Mouse (Mus musculus): ENCODE data around the gene Rhot2. TPM values are rescaled to one million over a fixed set of nuclear protein-coding genes. Genes with fewer than 3 reads are reported as not detected.
A peak's percentile ranks its signal among the peaks of the same experiment; 100 is the strongest.
"Not testable (repeated sequence)": the region's sequence is repeated elsewhere in the genome, so short reads cannot be mapped to it uniquely, and the experiment has no call there.

Rhot2 gene
- polyA plus RNA-seq, 1 experiment: 121 TPM

DNA sequence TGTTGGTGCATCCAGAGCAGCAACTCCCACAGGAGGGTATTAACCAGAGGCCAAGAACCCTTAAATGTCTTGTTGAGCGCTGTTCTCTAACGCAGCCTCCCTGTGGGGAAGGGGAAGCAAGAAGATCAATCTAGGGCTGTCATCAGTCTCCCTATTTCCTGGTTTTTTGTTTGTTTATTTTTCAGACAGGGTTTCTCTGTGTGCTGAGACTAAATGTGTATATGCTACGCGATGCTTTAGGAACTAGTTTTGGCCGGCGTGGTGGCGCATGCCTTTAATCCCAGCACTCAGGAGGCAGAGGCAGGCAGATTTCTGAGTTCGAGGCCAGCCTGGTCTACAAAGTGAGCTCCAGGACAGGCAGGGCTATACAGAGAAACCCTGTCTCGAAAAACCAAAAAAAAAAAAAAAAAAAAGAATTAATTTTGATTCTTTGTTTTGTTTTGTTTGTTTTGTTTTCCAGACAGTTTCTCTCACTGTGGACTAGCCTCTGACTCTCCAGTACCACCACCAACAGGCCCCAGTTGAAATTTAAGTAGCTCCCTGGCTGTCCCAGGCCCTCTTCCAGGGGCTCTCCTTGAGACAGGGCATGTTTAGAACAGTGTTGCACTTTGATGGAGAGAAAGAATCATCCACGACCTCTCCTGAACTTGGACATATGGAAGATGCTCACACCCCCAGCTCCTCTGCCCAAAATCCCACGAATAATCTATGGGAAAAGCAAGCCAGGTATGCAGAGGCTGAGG, 28.9 kb upstream of the Rhot2 start:
- no peak for DNase-seq
- TF ChIP-seq POLR2A (IDR thresholded peaks at IDR 0.05; ENCODE audit: borderline replicate concordance, insufficient read depth, low read length): no peak
- TF ChIP-seq CTCF (IDR thresholded peaks at IDR 0.05; ENCODE audit: borderline replicate concordance, insufficient read depth, low read depth, low read length): no peak
- no peak overlapping the region for H3K4me3 ChIP-seq (replicated peaks; ENCODE audit: insufficient read depth, low read depth, low read length)
- no peak overlapping the region for H3K27ac ChIP-seq (ENCODE audit: insufficient read depth, low read length)
- WGBS: 84% methylated on average over 11 of the region's 11 CpGs
- peaks cover 16% of the 10 kb centered on the region for H3K4me1 ChIP-seq (ENCODE audit: control insufficient read depth, insufficient read depth, low read length)
- H3K27me3 ChIP-seq (ENCODE audit: control insufficient read depth, insufficient read depth, low read length): no peaks in the 10 kb centered on the region

DNA sequence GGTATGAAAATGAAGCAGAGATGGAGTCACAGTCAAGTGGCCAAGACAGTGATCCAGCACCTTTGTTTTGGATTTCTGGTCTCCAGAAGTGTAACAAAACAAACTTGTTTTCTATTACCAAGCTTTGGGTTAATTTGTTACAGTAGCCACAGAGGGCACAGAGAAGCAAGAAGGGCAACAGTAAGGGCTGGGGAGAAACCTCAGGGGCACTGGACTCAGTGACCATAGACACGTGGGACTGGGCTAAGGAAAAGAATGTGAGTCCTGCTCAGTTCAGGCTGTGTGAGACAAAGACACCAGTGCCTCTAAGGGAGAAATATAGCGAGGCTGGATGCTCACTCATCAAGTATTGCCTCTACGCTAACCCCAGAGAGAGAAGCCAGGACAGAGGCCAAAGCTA, 28.0 kb upstream of the Rhot2 start:
- DNase-seq: no peak
- Histone ChIP-seq H3K4me1 (ENCODE audit: control insufficient read depth, insufficient read depth, low read length) (peaks cover 16% of the 10 kb centered on the region), H3K27ac (ENCODE audit: insufficient read depth, low read length) (no peak overlapping the region), H3K4me3 (replicated peaks; ENCODE audit: insufficient read depth, low read depth, low read length) (no peak overlapping the region), H3K27me3 (ENCODE audit: control insufficient read depth, insufficient read depth, low read length) (no peaks in the 10 kb centered on the region)
- TF ChIP-seq POLR2A (IDR thresholded peaks at IDR 0.05; ENCODE audit: borderline replicate concordance, insufficient read depth, low read length): no peak
- no peak for TF ChIP-seq CTCF (IDR thresholded peaks at IDR 0.05; ENCODE audit: borderline replicate concordance, insufficient read depth, low read depth, low read length)
- 85% methylated on average over 3 of the region's 3 CpGs for WGBS

DNA sequence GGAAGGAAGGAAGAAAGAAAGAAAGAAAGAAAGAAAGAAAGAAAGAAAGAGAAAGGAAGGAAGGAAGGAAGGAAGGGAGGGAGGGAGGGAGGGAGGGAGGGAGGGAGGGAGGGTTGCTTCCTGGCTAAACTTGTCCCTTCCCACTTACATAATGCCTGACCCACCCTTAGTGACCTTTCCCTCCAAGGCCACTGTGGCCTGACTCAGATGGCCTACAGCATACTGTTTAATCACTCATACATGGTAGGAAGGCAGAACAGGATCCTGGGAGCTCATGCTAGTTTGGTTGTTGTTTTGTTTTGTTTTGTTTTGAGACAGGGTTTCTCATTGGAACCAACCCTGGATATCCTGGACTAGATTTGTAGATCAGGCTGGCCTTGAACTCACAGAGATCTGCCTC, 26.9 kb upstream of the Rhot2 start:
- not testable (repeated sequence) for DNase-seq

DNA sequence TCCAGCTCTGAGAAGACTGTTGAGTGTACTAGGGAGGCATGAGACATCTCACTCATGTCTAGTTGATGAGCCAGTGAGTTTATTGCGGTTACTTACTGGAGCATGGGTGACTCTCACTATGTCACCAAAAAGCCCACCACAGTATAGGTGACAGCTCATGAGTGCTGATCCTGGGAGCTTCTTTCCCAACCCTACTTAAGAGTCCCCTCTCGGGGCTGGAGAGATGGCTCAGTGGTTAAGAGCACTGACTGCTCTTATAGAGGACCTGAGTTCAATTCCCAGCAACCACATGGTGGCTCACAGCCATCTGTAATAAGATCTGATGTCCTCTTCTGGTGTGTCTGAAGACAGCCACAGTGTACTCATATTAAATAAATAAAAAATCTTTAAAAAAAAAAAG, 25.3 kb upstream of the Rhot2 start:
- Histone ChIP-seq H3K4me1 (ENCODE audit: control insufficient read depth, insufficient read depth, low read length) (peaks cover 12% of the 10 kb centered on the region), H3K4me3 (replicated peaks; ENCODE audit: insufficient read depth, low read depth, low read length) (no peak overlapping the region), H3K27me3 (ENCODE audit: control insufficient read depth, insufficient read depth, low read length) (no peaks in the 10 kb centered on the region), H3K27ac (ENCODE audit: insufficient read depth, low read length) (no peak overlapping the region)
- WGBS: 81% methylated on average over 2 of the region's 2 CpGs
- DNase-seq: no peak
- no peak for TF ChIP-seq CTCF (IDR thresholded peaks at IDR 0.05; ENCODE audit: borderline replicate concordance, insufficient read depth, low read depth, low read length)
- no peak for TF ChIP-seq POLR2A (IDR thresholded peaks at IDR 0.05; ENCODE audit: borderline replicate concordance, insufficient read depth, low read length)

More for the DNA sequence above, 26.9 kb upstream of the Rhot2 start:
- H3K4me1 ChIP-seq (ENCODE audit: control insufficient read depth, insufficient read depth, low read length): peaks cover 15% of the 10 kb centered on the region
- H3K27ac ChIP-seq (ENCODE audit: insufficient read depth, low read length); H3K4me3 ChIP-seq (replicated peaks; ENCODE audit: insufficient read depth, low read depth, low read length); H3K27me3 ChIP-seq (ENCODE audit: control insufficient read depth, insufficient read depth, low read length): not testable (repeated sequence)

DNA sequence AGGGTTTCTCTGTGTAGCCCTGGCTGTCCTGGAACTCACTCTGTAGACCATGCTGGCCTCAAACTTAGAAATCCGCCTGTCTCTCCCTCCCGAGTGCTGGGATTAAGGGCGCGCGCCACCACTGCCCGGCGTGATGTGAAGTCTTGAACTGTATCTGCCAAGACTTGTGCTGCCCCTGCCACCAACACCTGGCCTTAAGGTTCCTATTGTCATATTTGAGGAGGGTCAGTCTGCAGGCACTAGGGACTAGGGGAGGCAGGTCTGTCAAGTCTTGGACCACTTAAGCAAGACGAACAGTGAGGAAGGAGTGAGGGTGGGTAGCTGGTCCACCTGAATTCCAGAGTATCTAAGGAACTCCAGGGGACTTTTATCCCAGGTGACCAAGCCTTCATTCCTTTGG, 24.8 kb upstream of the Rhot2 start:
- WGBS: 82% methylated on average over 8 of the region's 8 CpGs
- Histone ChIP-seq H3K4me3 (replicated peaks; ENCODE audit: insufficient read depth, low read depth, low read length) (no peak overlapping the region), H3K27ac (ENCODE audit: insufficient read depth, low read length) (no peak overlapping the region), H3K27me3 (ENCODE audit: control insufficient read depth, insufficient read depth, low read length) (no peaks in the 10 kb centered on the region), H3K4me1 (ENCODE audit: control insufficient read depth, insufficient read depth, low read length) (peaks cover 11% of the 10 kb centered on the region)
- DNase-seq: no peak
- no peak for TF ChIP-seq CTCF (IDR thresholded peaks at IDR 0.05; ENCODE audit: borderline replicate concordance, insufficient read depth, low read depth, low read length)
- TF ChIP-seq POLR2A (IDR thresholded peaks at IDR 0.05; ENCODE audit: borderline replicate concordance, insufficient read depth, low read length): no peak

DNA sequence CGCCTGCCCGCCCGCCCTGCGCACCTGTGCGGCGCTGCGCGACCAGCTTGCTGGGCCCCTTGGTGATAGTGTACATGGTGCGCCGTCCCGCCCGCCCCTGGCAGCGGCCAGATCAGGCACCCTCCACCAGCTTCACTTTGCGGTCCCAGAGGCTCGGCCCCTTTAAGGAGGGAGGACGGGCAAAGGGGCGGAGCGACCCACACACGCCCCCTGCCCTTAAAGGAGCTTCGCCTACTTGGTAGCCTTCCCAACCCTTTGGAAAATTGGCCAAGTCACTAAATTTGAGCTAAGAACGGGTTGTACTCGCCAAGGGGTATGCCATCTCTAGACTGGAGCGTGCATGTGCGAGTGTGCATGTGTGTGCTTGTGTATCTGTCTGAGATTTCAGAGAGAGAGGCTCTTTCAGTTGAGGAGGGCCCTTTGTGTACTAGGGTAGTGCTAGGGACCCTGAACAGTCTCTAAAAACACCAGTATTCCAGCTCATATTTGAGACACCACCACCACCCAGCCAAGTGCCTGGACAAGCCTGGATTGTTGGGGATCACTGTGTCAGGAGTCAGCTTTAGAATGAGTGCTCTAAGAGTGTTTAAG, 24.0 kb upstream of the Rhot2 start, which contains the start of gene Mcrip2:
Gene Mcrip2 (minus strand): TSS at position 164 of the 591 bp plus-strand sequence.
- H3K4me1 ChIP-seq (ENCODE audit: control insufficient read depth, insufficient read depth, low read length): peaks cover 8% of the 10 kb centered on the region
- peak; percentile 84 to 85 for DNase-seq
- WGBS: under 1% methylated on average over 22 of the region's 24 CpGs
- H3K4me3 ChIP-seq (replicated peaks; ENCODE audit: insufficient read depth, low read depth, low read length): peak within 1 kb of the TSS; percentile 82
- TF ChIP-seq POLR2A (IDR thresholded peaks at IDR 0.05; ENCODE audit: borderline replicate concordance, insufficient read depth, low read length) (peak; percentile 39; the same call in 1 of the 2 replicates), CTCF (IDR thresholded peaks at IDR 0.05; ENCODE audit: borderline replicate concordance, insufficient read depth, low read depth, low read length) (no peak)
- peak within 1 kb of the TSS; percentile 83 for H3K27ac ChIP-seq (ENCODE audit: insufficient read depth, low read length)
- no peaks in the 10 kb centered on the region for H3K27me3 ChIP-seq (ENCODE audit: control insufficient read depth, insufficient read depth, low read length)

DNA sequence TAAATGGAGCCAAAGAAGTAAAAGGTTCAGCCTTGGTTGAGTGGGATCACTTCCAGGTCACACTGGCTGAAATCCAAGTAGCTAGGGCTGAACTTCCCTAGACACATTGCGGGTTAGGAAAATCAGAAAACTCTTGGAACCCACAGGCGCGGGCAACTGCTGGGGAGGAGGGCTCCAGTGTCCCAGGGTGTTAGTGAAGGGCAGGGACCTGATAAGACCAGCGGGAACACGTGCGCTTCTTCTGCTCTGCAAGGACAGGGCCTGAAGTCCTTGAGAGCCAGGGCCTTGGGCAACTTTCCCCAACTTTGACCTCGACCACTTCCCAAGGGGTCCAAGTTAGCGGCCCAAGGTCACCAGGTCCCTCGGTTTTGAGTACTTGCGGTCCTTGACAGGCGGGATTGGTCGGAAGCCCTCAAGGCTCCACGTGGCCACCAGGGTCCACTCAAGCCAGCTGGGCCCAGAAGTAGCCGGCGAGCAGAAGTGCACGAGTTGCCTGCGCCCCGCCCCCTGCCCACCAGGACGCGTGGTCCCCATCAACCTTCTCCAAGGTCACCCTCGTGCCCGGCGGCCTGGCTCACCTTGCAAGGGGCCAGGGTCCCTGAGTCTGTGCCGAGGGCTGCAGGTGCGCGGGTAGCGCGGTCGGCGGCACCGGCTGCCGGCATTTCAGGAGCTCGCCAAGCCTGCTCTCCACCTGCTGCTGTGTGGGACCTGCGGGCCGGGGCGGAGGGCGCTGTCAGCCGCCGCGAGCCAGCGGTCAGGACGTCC, 23.4 kb upstream of the Rhot2 start:
- WGBS: under 1% methylated on average over 42 of the region's 42 CpGs
- Histone ChIP-seq H3K4me3 (replicated peaks; ENCODE audit: insufficient read depth, low read depth, low read length) (peak overlapping the region; percentile 82), H3K27me3 (ENCODE audit: control insufficient read depth, insufficient read depth, low read length) (no peaks in the 10 kb centered on the region), H3K4me1 (ENCODE audit: control insufficient read depth, insufficient read depth, low read length) (peaks cover 8% of the 10 kb centered on the region), H3K27ac (ENCODE audit: insufficient read depth, low read length) (peak overlapping the region; percentile 42)
- peak in 1 of 2 experiments; percentile 62 for DNase-seq
- TF ChIP-seq POLR2A (IDR thresholded peaks at IDR 0.05; ENCODE audit: borderline replicate concordance, insufficient read depth, low read length) (no peak), CTCF (IDR thresholded peaks at IDR 0.05; ENCODE audit: borderline replicate concordance, insufficient read depth, low read depth, low read length) (no peak)

DNA sequence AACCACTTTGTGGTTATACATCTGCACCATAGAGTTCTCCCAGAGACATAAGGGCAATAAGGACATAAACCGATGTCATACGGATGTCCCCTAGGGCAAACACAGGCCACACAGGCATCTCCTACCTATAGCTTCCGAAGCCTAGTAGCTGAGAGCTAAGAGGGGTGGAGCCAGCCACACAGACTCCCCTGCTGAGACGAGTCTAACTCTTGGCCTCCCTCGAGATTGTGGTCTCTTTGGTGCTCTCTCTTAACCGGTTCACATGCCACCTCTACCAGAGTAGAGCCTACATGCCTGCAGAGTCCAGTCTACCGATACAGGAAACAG, 22.8 kb upstream of the Rhot2 start:
- Histone ChIP-seq H3K27ac (ENCODE audit: insufficient read depth, low read length) (peak overlapping the region; percentile 42), H3K27me3 (ENCODE audit: control insufficient read depth, insufficient read depth, low read length) (no peaks in the 10 kb centered on the region), H3K4me1 (ENCODE audit: control insufficient read depth, insufficient read depth, low read length) (peaks cover 8% of the 10 kb centered on the region), H3K4me3 (replicated peaks; ENCODE audit: insufficient read depth, low read depth, low read length) (peak overlapping the region; percentile 82)
- 11% methylated on average over 7 of the region's 7 CpGs for WGBS
- DNase-seq: no peak
- TF ChIP-seq POLR2A (IDR thresholded peaks at IDR 0.05; ENCODE audit: borderline replicate concordance, insufficient read depth, low read length): no peak
- TF ChIP-seq CTCF (IDR thresholded peaks at IDR 0.05; ENCODE audit: borderline replicate concordance, insufficient read depth, low read depth, low read length): no peak
